Mouse (Mus musculus) small intestine, adult 2 months (tissue): ENCODE measurements around the gene Epha3.

Experiments
- CTCF ChIP-seq: fragments of 200-500 bp; IDR thresholded peaks from 2 replicates; pipeline ENCODE4 v1.5.1; 2012; ENCODE audit warnings: low read depth, mild to moderate bottlenecking, control low read depth, inconsistent platforms, low read length, moderate library complexity, mixed read lengths; ENCODE audit not compliant: insufficient replicate concordance, insufficient read length; ENCODE audit errors: extremely low read depth
- POLR2A ChIP-seq: fragments of 200-500 bp; IDR thresholded peaks from 2 replicates; pipeline ENCODE4 v1.6.1; 2012; ENCODE audit warnings: low read depth, mild to moderate bottlenecking, control low read depth, inconsistent platforms, low read length, moderate library complexity

GRCm38 (mm10) chr16:63556410-63557146, 307.4 kb downstream of the Epha3 start:
- TF ChIP-seq CTCF: no peak
- TF ChIP-seq POLR2A: no peak
